Mouse (Mus musculus) kidney, adult 9 months (tissue): Measurements from ENCODE around the gene Slc26a11.

Source experiments
- DNase-seq: peaks from one replicate; pipeline ENCODE4 v3.0.0; 2022

Gene Slc26a11

DNA sequence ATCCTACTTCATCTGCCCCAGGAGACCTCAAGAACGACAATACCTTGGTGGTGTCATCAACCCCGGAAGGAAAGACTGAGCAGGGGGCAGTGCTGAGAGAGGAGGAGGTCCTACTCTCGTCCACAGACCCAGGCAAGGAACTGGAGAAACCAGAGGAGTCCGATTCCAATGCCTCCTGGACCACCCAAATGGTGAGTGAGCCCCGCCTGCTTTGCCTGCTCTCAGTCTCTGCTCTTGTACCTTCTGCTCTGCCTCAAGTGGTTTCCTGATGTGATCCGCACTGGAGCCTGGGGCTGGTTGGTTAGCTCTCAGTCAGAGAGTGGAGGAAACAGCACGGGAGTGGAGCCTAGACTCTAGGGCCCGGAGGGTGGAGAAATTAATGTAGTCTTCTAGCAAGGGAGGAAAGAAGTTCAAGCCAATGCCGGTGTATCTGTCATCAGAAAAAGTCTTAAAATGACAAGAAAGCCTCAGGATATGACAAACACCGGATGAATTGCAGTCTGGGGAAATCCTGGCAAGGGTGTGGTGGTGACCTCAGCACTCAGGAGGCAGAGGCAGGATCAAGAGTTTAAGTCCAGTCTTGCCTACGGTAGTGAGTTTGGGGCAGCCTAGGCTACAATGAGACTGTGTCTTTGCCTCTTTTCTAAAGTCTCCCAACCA is 47.3 kb downstream of the Slc26a11 start:
- DNase-seq, result no peak

GRCm38 (mm10) chr11:119404627-119405026 is 49.3 kb downstream of the Slc26a11 start:
- DNase-seq, result peak; percentile 64

DNA sequence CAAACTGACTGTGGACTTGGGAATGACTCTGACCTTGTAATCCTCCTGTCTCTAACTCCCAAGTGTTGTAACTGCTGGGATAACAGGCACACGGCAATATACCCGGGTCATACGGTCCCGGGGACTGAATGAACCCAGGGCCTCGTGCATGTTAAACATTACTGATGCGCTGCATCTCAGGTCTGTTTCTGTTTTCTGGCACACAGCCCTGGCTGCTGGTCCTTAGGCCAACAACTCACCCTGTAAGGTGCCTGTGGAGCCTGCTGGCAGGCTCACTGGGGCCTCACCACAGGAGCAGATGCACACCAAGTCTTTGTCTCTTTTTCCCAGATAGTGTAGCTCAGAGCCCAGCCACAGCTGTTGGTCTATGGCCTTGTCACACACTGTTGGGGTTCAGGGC is 52.0 kb downstream of the Slc26a11 start:
- peak; percentile 45 for DNase-seq

DNA sequence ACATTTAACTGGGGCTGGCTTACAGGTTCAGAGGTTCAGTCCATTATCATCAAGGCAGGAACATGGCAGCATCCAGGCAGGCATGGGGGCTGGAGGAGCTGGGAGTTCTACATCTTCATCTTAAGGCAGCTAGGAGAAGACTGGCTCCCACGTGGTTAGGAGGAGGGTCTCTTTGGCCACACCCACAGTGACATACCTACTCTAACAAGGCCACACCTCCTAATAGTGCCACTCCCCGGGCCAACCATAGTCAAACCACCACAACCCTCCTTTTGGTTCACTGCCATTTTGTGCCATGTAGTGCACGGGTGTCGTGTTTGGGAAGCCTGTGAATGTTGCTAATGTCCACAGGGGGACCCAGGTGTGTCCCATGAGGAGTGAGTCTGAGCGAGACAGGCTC is 52.6 kb downstream of the Slc26a11 start:
- no peak for DNase-seq

GRCm38 (mm10) chr11:119419327-119420118 is 64.2 kb downstream of the Slc26a11 start:
- no peak for DNase-seq

DNA sequence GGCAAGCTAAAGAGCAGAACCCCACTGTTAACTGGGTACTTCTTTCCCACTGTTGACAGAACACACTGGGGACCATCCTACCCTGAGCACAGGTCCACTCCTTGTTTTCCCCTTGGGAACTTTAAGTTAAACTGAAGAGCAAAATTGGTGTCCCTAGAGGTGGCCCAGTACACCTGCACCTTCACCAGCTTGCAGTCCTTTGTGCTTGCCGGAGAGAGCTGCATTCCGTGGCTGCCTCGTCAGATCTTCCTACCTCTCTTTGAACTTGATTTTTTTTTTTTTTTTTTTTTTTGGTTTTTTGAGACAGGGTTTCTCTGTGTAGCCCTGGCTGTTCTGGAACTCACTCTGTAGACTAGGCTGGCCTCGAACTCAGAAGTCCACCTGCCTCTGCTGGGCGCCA is 65.1 kb downstream of the Slc26a11 start:
- DNase-seq, result no peak

DNA sequence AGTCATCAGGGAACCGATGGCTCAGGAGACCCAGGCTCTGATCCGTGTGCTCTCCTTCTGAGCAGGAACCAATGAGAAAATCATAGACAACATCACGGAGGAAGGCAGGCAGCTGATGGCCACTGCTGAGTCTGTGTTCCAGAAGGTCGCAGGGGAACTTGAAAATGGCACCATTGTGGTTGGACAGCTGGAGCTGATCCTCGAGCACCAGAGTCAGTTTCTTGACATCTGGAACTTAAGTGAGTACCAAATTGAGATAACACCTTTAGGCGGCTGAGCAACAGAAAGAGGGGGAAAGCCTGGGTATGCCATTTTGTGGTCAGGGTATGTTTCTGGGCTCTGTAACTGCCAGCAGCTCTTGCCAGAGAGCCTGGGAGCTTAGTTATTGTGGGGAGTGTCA is 72.1 kb downstream of the Slc26a11 start:
- DNase-seq, result no peak

DNA sequence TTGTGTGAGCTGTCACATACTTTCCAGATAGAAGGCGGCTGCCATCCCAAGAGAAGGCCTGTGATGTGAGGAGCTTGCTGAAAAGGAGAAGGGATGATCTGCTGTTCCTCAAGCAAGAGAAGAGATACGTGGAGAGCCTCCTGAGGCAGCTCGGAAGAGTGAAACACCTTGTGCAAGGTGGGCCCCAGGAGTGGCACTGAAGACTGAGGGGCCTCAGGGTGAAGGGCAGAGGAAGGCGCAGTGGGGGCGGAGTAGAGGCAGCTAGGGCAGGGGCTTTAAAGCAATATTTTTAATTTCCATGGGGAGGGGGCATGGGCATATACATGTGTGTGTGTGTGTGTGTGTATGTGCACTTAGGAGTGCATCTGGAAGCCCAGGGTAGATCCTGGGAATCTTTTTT is 72.6 kb downstream of the Slc26a11 start:
- DNase-seq, result no peak

DNA sequence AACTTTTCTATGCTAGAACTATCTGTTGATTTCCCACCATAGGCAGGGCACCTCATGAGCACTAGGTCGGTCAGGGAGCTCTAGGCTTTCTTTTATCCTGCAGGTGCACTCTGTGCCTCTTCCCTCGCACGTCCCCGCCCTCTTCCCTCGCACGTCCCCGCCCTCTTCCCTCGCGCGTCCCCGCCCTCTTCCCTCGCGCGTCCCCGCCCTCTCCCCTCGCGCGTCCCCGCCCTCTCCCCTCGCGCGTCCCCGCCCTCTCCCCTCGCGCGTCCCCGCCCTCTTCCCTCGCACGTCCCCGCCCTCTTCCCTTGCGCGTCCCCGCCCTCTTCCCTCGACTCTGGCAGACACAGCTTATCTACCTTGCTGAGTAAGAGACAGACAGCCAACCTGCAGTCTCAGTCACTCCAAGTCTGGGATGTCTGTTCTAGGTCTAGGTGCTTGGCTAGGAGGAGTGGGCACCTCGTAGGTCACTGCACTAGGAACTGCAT is 73.3 kb downstream of the Slc26a11 start:
- peak; percentile 57 for DNase-seq
